Comparison of ENCODE assay signal across 22 mouse cellular contexts in genomic region chr15:79559649-79560048, GRCm38 (mm10). TPM values are rescaled to one million over a fixed set of nuclear protein-coding genes. Genes with fewer than 3 reads are reported as not detected.
"Had no signal": no experiment of that assay in that cellular context is flagged by ENCODE, and none has a peak within 500 bp of the region (broad histone marks: within the 10 kb centered on the region; RNA-seq: fewer than 3 reads in every experiment).

No protein-coding gene starts in this region.

- H3K9me3 ChIP-seq: neural tube, embryonic 15.5 days; stomach, embryonic 15.5 days had no signal

- H3K27me3 ChIP-seq: neural tube, embryonic 15.5 days; stomach, embryonic 15.5 days had no signal

- H3K4me2 ChIP-seq: neural tube, embryonic 15.5 days; stomach, embryonic 15.5 days had no signal

- H3K4me1 ChIP-seq: neural tube, embryonic 15.5 days; stomach, embryonic 15.5 days had no signal

- H3K4me3 ChIP-seq: neural tube, embryonic 15.5 days; stomach, embryonic 15.5 days had no signal

- H3K36me3 ChIP-seq: neural tube, embryonic 15.5 days; stomach, embryonic 15.5 days had no signal

- H3K27ac ChIP-seq: neural tube, embryonic 15.5 days; stomach, embryonic 15.5 days; stomach, postnatal 0 days had no signal

- H3K9ac ChIP-seq: neural tube, embryonic 15.5 days; stomach, embryonic 15.5 days had no signal

- DNase-seq: retina, postnatal 1 day; right cerebral cortex, adult 18-20 months; right cerebral cortex, postnatal 14 days; right cerebral cortex, postnatal 25 days; right cerebral cortex, postnatal 4 days; spleen, adult 18-20 months; thymus, adult 18-20 months; thymus, adult 2 months; thymus, postnatal 14 days; thymus, postnatal 25 days; thymus, postnatal 36 days; thymus, postnatal 4 days had no signal

RNA-seq across cellular contexts. Expression of gene Kdelr3, which starts 43.4 kb away (rescaled TPM):
- total RNA-seq: neutrophil, adult 5-6 weeks had no signal

RNA-seq across cellular contexts. Expression of gene Dmc1, which starts 45.3 kb away (rescaled TPM):
- total RNA-seq: neutrophil, adult 5-6 weeks had no signal

RNA-seq across cellular contexts. Expression of gene Kcnj4, which starts 54.6 kb away (rescaled TPM):
- total RNA-seq: neutrophil, adult 5-6 weeks had no signal
- polyA plus RNA-seq: neural tube, embryonic 14.5 days; neural tube, embryonic 15.5 days; small intestine, adult 2 months; spleen, adult 2 months; stomach, embryonic 14.5 days; stomach, embryonic 15.5 days; stomach, embryonic 16.5 days; stomach, postnatal 0 days; thymus, adult 2 months; thymus, postnatal 0 days had no signal
